Mouse (Mus musculus) kidney, adult 11 months (tissue): ENCODE data around the gene Tmod1.

Experiments used
- DNase-seq: peaks from one replicate; pipeline ENCODE4 v3.0.0; 2022

Tmod1 gene

GRCm38 (mm10) chr4:46038892-46039751 lies at the start of gene Tmod1:
Gene Tmod1 (plus strand): TSS chr4:46038935.
- peak; percentile 18 for DNase-seq

DNA sequence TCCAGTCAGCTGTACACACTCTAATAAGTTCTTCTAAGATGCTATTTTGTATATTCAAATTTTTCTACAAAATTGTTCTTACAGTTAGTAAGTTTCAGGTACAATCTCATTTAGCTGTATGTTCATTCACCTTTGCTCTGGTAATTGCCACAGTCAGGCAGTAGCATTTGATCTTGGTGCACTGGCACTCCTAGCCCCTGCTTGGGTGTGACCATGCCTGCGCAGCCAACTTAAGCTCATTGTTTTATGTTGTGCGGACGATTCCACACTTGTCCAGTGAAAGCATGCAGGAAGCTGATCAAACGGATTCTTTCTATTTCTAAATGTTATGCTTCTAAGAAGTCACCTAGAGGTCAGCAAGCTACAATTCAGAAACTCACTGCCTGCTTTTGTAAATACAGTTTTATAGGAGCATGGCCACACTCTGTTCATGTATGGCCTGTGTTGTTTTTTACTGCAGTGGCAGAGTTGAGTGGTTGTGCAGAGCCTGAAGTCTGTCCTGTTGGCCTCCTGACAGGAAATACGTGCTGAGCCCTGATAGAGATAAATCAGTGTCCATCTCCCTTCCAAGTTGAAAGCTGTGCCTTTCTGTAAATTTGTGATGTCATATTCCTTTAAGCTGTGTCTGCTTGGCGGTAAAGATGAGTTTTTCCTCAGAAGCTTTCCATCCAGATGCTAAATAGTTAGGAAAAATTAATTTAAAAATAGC lies 48.2 kb upstream of the Tmod1 start:
- no peak for DNase-seq

GRCm38 (mm10) chr4:45998536-45998935 lies 40.2 kb upstream of the Tmod1 start:
- no peak for DNase-seq

- no peak for DNase-seq
These were observed 30.5 kb upstream of the Tmod1 start for GRCm38 (mm10) chr4:46008142-46008793.

GRCm38 (mm10) chr4:46011698-46012097 lies 27.0 kb upstream of the Tmod1 start:
- DNase-seq: no peak

DNA sequence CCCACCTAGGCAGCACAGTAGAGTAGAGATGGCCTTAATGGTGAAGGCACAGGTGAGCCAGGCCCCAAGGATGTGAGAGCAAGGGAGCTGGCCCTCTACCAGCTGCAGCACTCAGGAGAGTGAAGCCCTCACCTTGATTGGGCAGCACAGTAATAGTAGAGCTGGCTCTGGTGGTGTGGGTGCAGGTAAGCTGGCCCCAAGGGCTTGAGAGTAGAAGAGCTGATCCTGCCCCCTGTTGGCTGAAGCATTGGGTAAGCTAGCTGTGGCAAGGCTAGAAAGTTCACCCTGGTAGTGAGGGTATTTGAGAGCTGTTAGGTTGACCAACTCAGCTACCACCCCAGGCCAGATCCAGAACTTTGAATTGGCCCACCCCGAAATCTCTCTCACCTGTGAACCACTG lies 23.1 kb upstream of the Tmod1 start:
- no peak for DNase-seq

- no peak for DNase-seq
These were observed 15.7 kb upstream of the Tmod1 start for GRCm38 (mm10) chr4:46023021-46023481.

- DNase-seq: no peak
These were observed 12.8 kb upstream of the Tmod1 start for GRCm38 (mm10) chr4:46025893-46026292.

DNA sequence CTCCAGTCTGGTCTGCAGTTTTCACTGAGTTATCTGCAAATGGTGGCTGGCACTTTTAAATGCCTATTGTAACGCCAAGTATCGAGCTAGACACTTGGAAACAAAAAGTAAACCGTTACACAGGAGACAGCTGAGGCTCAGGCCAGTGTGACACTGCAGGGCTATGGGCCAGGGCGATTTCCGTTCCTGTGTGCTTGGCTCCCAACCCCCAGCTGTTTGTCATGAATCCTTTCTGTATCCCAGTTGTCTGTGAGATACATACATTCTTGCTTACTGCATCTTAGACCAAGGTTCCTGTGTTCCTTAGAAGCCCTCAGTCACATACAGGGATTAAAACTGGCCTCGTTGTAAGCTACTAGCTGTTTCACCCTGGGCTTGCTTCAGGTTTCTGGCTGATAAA lies 10.5 kb upstream of the Tmod1 start:
- no peak for DNase-seq

DNA sequence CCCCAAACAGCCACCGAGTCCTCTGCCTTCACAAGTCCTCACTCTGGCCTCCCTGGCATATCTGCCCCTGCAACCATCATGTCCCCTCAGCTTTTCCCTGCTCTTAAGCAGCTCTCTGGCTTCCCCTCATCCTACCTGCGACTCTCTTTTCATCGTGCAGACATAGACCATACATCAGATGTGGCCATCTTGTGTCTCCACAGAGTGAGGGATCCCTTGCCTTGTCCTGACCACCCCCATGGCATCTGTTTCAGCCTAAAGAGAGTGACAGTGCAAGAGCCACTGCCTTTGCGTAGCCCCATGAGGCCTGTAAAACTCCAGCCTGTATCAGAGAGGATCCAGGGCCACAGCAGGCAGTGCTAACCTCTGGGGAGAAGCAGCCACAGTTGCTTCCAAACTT lies 10.0 kb upstream of the Tmod1 start:
- no peak for DNase-seq

DNA sequence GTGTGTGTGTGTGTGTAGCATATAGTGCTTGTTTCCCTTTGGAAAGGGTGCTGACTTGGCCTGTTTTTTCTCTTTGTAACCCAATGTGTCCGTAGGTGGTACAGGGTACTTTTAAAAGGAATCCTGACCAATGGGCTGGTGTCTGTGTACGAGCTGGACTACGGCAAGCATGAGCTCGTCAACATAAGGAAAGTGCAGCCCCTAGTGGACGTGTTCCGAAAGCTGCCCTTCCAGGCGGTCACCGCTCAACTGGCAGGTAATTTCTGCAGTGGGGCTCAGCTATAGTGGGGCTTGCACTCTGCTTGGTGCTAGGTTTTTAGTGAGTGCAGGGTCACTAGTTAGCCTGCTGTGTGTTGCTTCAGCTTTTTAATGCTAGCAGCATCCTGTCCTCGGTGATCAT lies 9.2 kb upstream of the Tmod1 start:
- no peak for DNase-seq

GRCm38 (mm10) chr4:46032448-46032847 lies 6.3 kb upstream of the Tmod1 start:
- DNase-seq: no peak

GRCm38 (mm10) chr4:46033197-46033596 lies 5.5 kb upstream of the Tmod1 start:
- DNase-seq: no peak

- no peak for DNase-seq
These were observed 194 bp upstream of the Tmod1 start for GRCm38 (mm10) chr4:46038591-46038891.

- no peak for DNase-seq
These were observed 1.2 kb downstream of the Tmod1 start for GRCm38 (mm10) chr4:46039899-46040298.

GRCm38 (mm10) chr4:46040594-46041192 lies 2.0 kb downstream of the Tmod1 start:
- DNase-seq: no peak

- DNase-seq: no peak
These were observed 3.2 kb downstream of the Tmod1 start for GRCm38 (mm10) chr4:46041761-46042504.

- DNase-seq: no peak
These were observed 3.7 kb downstream of the Tmod1 start for GRCm38 (mm10) chr4:46042505-46042850.

DNA sequence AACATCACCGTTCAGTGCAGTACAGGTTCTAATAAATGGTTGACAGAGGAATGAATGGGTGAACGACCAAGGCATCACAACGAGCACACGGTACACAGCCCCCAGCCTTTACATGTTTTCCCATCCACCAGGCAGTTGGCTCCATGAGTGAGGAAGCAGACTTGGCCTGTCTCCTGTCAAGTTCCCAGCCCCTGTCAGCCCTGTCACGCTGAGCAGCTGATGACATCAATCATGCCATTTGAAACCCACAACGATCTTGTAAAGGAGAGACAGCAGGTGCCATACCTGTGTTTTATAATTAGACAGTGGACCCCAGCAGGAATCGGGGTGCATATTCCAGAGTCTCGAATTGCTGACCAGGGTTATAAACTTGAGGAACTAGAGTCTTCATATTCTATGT lies 4.6 kb downstream of the Tmod1 start:
- no peak for DNase-seq

DNA sequence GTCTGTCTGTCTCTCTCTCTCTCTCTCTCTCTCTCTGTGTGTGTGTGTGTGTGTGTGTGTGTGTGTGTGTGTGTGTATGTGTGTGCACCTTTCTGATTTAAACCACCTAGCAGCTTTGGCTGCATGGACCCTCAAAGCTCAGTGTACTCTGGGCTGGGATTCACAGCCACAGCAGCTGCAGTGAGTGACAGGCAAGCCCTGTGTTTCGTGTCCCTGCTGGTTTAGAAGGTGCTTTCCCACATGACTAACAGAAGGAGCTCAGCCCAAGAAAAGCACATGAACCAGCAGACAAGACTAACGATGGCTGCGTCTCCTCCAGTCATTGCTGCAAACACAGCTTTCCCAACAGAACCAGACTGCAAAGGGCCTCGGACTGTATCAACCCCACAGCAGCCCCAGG lies 9.2 kb downstream of the Tmod1 start:
- DNase-seq: no peak

DNA sequence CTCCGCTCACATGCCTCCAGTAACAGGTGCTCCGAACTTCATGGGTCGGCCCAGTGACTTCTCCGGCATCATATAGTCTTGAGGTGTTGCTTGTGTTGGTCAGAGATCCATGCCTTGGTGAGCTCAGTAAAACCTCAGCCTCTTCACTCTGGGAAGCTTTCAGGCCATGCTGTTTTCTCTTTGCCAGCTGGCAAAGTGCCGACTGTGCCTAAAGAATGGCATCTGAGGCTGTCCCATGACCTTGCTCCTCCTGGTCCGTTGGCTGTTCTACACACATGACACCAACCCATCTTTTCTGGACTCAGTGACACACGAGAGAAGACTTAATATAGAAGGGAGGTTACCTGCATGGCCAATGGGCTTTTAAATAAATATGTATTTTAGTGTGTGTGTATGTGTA lies 9.7 kb downstream of the Tmod1 start:
- no peak for DNase-seq

- no peak for DNase-seq
These were observed 14.8 kb downstream of the Tmod1 start for GRCm38 (mm10) chr4:46053323-46054107.
